Mouse (Mus musculus): ENCODE results near the gene Heyl. TPM values are rescaled to one million over a fixed set of nuclear protein-coding genes. Genes with fewer than 3 reads are reported as not detected.
"Not testable (repeated sequence)": the region's sequence is repeated elsewhere in the genome, so short reads cannot be mapped to it uniquely, and the experiment has no call there.

The Heyl gene
- polyA plus RNA-seq, 1 experiment: 2.9 TPM

DNA sequence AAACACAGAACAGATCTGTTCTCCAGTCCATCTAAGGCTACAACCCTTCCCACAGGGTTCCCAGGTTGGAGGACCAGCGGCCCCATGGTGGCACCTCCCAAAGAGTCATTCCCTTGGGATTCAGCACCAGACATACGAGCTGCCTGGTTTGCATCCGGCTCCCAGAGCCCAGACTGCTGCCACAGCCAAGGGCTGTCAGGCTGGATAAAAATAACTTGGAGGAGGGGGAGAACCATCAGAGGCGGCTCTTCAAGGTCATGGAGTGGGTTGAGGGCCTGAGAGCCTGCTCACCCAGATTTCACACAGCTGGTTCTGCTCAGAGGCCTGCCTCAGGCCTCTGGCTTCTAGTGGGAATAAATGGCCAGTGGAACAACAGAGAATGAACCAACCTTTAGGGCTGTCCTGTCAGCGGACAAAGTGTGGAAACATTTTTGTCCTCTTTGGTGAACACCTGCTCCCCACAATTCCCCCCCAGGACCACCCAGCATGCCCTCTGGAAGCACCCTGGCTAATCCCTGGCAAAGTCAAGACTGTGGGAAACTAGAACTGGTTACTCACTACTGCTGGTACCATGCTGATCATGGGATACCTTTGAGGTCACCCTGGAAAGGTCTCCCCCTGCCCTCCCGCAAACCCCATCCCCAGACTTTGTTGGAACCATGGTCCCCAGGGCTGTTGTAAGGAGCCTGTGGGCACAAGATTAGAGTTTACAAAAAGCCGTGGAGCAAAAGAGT lies 14.0 kb downstream of the Heyl start:
- TF ChIP-seq POLR2A (IDR thresholded peaks at IDR 0.05; ENCODE audit: low read depth, low read length) (no peak), CTCF (IDR thresholded peaks at IDR 0.05; ENCODE audit: borderline replicate concordance, insufficient read depth, low read length) (no peak)
- Histone ChIP-seq H3K4me1 (ENCODE audit: control insufficient read depth, insufficient read depth, low read length) (no peaks in the 10 kb centered on the region), H3K27ac (ENCODE audit: insufficient read depth, low read length) (no peak overlapping the region), H3K4me3 (ENCODE audit: insufficient read depth, low read length) (no peak overlapping the region)

- Histone ChIP-seq H3K4me3 (ENCODE audit: insufficient read depth, low read length) (no peak overlapping the region), H3K27ac (ENCODE audit: insufficient read depth, low read length) (no peak overlapping the region), H3K4me1 (ENCODE audit: control insufficient read depth, insufficient read depth, low read length) (no peaks in the 10 kb centered on the region)
- TF ChIP-seq CTCF (IDR thresholded peaks at IDR 0.05; ENCODE audit: borderline replicate concordance, insufficient read depth, low read length) (no peak), POLR2A (IDR thresholded peaks at IDR 0.05; ENCODE audit: low read depth, low read length) (no peak)
Observed at GRCm38 (mm10) chr4:123248971-123249567, 15.7 kb downstream of the Heyl start.

DNA sequence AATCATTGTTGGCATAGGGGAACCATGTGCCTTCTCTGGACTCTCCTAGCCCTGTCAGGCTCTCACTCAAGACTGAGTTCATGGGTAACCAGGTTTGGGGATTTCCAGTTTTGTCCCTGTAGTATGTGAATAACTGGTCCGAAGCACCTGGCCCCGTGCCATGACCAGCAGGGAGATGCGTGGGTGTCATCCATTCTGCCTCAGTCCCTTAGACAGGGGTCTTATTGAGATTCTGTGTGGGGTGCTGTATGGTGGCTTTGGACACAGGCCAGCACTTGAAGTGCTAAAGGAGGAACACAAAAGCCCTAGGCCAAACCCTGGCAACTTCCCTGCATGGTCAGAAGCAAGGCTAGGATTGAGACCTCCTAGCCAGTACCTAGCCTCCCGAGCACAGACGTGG lies 18.9 kb downstream of the Heyl start:
- TF ChIP-seq POLR2A (IDR thresholded peaks at IDR 0.05; ENCODE audit: low read depth, low read length) (no peak), CTCF (IDR thresholded peaks at IDR 0.05; ENCODE audit: borderline replicate concordance, insufficient read depth, low read length) (no peak)
- no peaks in the 10 kb centered on the region for H3K4me1 ChIP-seq (ENCODE audit: control insufficient read depth, insufficient read depth, low read length)
- no peak overlapping the region for H3K27ac ChIP-seq (ENCODE audit: insufficient read depth, low read length)
- H3K4me3 ChIP-seq (ENCODE audit: insufficient read depth, low read length): no peak overlapping the region

GRCm38 (mm10) chr4:123254617-123255016 lies 21.3 kb downstream of the Heyl start:
- H3K27ac ChIP-seq (ENCODE audit: insufficient read depth, low read length): no peak overlapping the region
- no peaks in the 10 kb centered on the region for H3K4me1 ChIP-seq (ENCODE audit: control insufficient read depth, insufficient read depth, low read length)
- no peak for TF ChIP-seq POLR2A (IDR thresholded peaks at IDR 0.05; ENCODE audit: low read depth, low read length)
- no peak for TF ChIP-seq CTCF (IDR thresholded peaks at IDR 0.05; ENCODE audit: borderline replicate concordance, insufficient read depth, low read length)
- no peak overlapping the region for H3K4me3 ChIP-seq (ENCODE audit: insufficient read depth, low read length)

- Histone ChIP-seq H3K4me1 (ENCODE audit: control insufficient read depth, insufficient read depth, low read length) (no peaks in the 10 kb centered on the region), H3K27ac (ENCODE audit: insufficient read depth, low read length) (no peak overlapping the region), H3K4me3 (ENCODE audit: insufficient read depth, low read length) (no peak overlapping the region)
- no peak for TF ChIP-seq POLR2A (IDR thresholded peaks at IDR 0.05; ENCODE audit: low read depth, low read length)
- no peak for TF ChIP-seq CTCF (IDR thresholded peaks at IDR 0.05; ENCODE audit: borderline replicate concordance, insufficient read depth, low read length)
Observed at GRCm38 (mm10) chr4:123260071-123260746, 26.9 kb downstream of the Heyl start.

DNA sequence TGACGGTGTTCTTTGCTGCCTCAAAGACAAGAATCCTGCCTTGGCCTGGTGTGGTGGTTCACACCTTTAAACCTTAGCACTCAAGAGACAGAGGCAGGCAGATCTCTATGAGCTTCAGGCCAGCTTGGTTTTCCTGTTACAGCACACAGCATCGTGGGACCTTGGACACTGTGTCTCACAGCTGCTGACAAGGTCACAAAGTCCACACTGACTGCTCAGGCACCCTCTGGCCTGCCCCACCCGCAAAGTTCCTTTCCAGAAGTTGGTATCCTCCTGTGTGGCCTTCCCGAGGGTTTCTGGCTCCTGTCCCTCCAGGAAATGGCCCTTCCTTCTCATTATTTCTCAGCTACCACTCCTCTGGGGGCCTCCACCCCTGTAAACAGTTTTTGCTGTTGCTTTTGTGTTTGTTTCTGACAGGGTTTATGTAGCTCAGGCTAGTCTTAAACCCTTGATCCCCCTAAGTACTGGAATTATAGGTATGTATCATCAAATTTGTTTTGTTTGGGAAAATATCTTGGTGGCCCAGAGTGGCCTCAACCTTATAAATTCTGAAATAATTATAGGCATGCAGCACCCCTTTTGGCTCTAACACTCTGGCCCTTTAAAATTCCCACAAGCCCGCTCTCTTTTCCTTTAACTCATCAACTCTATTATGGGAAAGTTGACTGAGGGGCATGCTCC lies 28.5 kb downstream of the Heyl start, which contains the start of gene Pabpc4:
TSS of gene Pabpc4 (plus strand) at position 631 of the 681 bp plus-strand sequence.
- Histone ChIP-seq H3K27ac (ENCODE audit: insufficient read depth, low read length) (no peak within 1 kb of the TSS), H3K4me1 (ENCODE audit: control insufficient read depth, insufficient read depth, low read length) (no peaks in the 10 kb centered on the region), H3K4me3 (ENCODE audit: insufficient read depth, low read length) (no peak within 1 kb of the TSS)
- TF ChIP-seq POLR2A (IDR thresholded peaks at IDR 0.05; ENCODE audit: low read depth, low read length) (no peak), CTCF (IDR thresholded peaks at IDR 0.05; ENCODE audit: borderline replicate concordance, insufficient read depth, low read length) (no peak)

GRCm38 (mm10) chr4:123271063-123271462 lies 37.7 kb downstream of the Heyl start:
- no peaks in the 10 kb centered on the region for H3K4me1 ChIP-seq (ENCODE audit: control insufficient read depth, insufficient read depth, low read length)
- TF ChIP-seq POLR2A (IDR thresholded peaks at IDR 0.05; ENCODE audit: low read depth, low read length) (no peak), CTCF (IDR thresholded peaks at IDR 0.05; ENCODE audit: borderline replicate concordance, insufficient read depth, low read length) (no peak)
- H3K27ac ChIP-seq (ENCODE audit: insufficient read depth, low read length): no peak overlapping the region
- no peak overlapping the region for H3K4me3 ChIP-seq (ENCODE audit: insufficient read depth, low read length)

GRCm38 (mm10) chr4:123280117-123280516 lies 46.8 kb downstream of the Heyl start:
- Histone ChIP-seq H3K4me3 (ENCODE audit: insufficient read depth, low read length) (no peak overlapping the region), H3K27ac (ENCODE audit: insufficient read depth, low read length) (no peak overlapping the region), H3K4me1 (ENCODE audit: control insufficient read depth, insufficient read depth, low read length) (peaks cover 4% of the 10 kb centered on the region; the same call in 1 of the 2 replicates)
- no peak for TF ChIP-seq CTCF (IDR thresholded peaks at IDR 0.05; ENCODE audit: borderline replicate concordance, insufficient read depth, low read length)

- TF ChIP-seq POLR2A (IDR thresholded peaks at IDR 0.05; ENCODE audit: low read depth, low read length): peak; percentile 84
- peak; percentile 69; the same call in 1 of the 2 replicates for TF ChIP-seq CTCF (IDR thresholded peaks at IDR 0.05; ENCODE audit: borderline replicate concordance, insufficient read depth, low read length)
- Histone ChIP-seq H3K27ac (ENCODE audit: insufficient read depth, low read length) (peak overlapping the region; percentile 61), H3K4me3 (ENCODE audit: insufficient read depth, low read length) (peak overlapping the region; percentile 95), H3K4me1 (ENCODE audit: control insufficient read depth, insufficient read depth, low read length) (peaks cover 9% of the 10 kb centered on the region)
Observed at GRCm38 (mm10) chr4:123282500-123282899, 49.1 kb downstream of the Heyl start.

GRCm38 (mm10) chr4:123282915-123283674 lies 49.7 kb downstream of the Heyl start:
- H3K4me3 ChIP-seq (ENCODE audit: insufficient read depth, low read length): peak overlapping the region; percentile 95
- peaks cover 11% of the 10 kb centered on the region for H3K4me1 ChIP-seq (ENCODE audit: control insufficient read depth, insufficient read depth, low read length)
- H3K27ac ChIP-seq (ENCODE audit: insufficient read depth, low read length): peak overlapping the region; percentile 61

- Histone ChIP-seq H3K4me1 (ENCODE audit: control insufficient read depth, insufficient read depth, low read length) (peaks cover 11% of the 10 kb centered on the region), H3K4me3 (ENCODE audit: insufficient read depth, low read length) (peak overlapping the region; percentile 95)
- not testable (repeated sequence) for H3K27ac ChIP-seq (ENCODE audit: insufficient read depth, low read length)
Observed at GRCm38 (mm10) chr4:123283675-123284064, 50.3 kb downstream of the Heyl start.
